Mouse (Mus musculus): ENCODE results near the gene Reep1.

Reep1 gene

DNA sequence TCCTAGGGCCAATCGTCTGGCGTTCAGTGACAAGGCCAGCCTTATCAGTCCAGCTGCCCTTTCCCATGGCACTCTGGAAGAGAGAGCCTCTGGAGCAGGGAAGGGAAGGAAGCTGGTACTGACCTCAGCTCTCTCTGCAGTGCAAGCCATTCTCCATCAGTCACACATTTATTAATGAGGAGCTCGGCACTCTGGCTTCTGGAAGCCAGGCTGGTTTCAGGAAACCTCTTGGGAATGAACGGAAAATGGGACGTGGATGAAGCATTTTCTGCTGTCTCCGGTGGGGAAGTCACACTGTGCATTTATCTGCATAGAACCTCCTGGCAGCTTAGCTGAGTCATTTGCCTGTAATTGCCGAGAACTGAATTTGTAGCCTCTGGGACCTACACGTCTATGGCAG lies 29.8 kb downstream of the Reep1 start:
- no peak for DNase-seq (ENCODE audit: low spot score in 2 of 2)

- DNase-seq (ENCODE audit: low spot score in 2 of 2), result no peak
Measured at GRCm38 (mm10) chr6:71738611-71739010, 31.2 kb downstream of the Reep1 start.

DNA sequence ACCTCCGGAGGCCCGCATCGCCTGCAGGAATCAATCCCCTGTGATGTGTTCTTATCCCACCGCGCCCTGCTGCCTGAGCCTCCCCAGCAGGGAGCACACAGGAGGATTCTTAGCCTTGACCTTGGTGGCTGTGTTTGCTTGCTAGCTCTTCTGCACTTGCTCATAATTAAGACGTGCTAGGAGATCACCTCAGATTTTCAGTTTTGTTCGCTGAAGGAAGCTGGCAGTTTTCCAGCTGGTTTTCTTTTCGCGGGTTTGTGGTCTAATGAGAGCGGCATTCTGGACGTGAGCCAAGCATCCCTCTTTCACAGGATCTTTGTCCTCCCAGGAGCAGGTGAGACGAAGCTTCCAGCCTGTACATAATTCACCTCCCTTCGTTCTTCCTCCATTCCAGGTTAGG lies 33.6 kb downstream of the Reep1 start:
- DNase-seq (ENCODE audit: low spot score in 2 of 2), result no peak

GRCm38 (mm10) chr6:71741998-71742636 lies 34.8 kb downstream of the Reep1 start:
- no peak for DNase-seq (ENCODE audit: low spot score in 2 of 2)

DNA sequence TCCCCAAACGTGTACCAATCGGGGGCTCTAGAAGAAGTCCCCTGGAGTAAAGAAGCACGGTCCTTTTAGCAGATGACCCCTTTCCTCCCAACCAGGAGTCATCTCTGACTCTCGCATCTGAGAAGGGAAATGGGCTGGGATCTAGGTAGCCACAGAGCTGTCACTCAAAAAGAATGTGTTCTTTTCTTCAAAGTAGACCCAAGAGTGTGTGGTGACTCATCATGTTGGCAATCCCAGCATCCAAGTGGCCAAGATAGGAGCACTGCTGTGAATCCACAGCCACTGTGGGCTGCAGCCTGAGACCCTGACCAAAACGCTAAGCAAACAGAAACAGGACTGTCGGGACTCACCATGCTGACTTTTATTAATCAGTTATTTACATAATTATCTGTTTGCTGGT lies 37.6 kb downstream of the Reep1 start:
- no peak for DNase-seq (ENCODE audit: low spot score in 2 of 2)

DNA sequence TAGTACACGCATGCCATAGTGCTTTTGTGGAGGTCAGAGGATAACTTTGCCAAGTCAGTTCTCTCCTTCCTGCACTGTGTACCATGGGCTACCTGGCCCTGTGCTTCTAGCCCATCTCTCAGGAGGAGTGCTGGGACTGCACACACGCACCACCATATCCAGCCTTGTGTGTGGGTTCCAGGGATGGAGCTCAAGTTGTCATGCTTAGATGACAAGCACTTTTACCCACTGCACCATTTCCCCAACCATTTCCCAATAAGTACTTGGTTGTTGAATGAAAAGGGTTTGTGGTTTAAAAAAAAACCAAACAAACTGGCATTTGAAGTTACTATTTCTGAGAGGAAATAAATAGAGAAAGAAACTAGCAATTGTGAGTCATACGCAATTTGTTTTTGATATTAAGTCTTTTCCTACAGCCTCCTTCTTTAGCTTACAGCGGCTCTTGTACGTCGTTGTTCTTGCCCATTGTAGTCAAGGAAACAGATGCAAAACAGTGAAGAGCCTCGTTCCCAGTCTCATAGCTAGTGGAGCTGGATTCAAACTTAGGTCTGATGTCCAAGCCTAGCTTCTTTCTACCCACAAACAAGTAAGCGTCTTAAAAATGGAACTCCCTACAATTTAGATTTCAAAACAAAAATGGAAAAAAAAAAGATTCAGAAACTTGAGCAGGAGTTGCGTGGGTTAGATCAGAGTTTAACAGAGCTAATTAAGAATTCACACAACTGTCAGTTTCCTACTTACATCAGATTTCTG lies 38.3 kb downstream of the Reep1 start:
- DNase-seq (ENCODE audit: low spot score in 2 of 2), result peak in 1 of 2 experiments; percentile 48

DNA sequence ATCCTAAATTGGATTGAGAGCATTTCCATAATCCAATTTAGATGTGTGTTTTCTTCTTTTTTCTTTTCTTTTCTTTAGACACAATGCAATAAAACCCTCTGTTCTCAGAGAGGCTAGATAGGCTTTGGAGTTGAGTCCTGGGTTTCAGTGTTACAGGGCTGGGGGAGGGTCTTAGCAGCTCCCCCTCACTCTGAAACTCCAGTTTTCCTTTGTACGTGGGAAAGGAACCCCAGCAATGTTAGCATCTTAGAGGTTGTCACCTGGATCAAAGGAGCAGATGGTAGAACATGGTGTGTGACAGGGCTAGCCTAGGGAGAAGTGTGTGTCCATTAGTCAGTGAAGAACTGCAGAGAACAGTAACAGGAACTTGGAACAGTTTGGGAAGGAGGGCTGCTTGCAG lies 38.9 kb downstream of the Reep1 start:
- DNase-seq (ENCODE audit: low spot score in 2 of 2), result no peak

- no peak for DNase-seq (ENCODE audit: low spot score in 2 of 2)
Measured at GRCm38 (mm10) chr6:71746846-71747245, 39.5 kb downstream of the Reep1 start.

DNA sequence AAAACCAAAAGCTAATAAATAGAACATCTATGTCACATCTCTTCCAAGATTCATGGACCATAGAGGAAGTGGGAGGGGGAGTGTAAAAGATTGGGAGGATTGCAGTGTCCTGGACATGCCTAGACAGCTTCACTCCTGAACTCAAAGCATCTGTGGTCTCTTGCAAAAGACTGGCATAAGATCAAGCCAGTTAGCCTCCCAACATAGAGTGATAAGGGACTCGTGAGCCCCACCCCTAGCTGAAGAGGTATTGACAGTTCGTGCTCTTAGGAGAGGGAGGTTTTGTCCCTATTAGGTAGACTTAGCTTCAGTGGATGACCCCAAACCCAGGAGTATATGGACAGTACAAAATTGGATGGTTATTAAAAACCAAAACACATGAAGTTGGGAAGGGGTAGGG lies 44.2 kb downstream of the Reep1 start:
- no peak for DNase-seq (ENCODE audit: low spot score in 2 of 2)

DNA sequence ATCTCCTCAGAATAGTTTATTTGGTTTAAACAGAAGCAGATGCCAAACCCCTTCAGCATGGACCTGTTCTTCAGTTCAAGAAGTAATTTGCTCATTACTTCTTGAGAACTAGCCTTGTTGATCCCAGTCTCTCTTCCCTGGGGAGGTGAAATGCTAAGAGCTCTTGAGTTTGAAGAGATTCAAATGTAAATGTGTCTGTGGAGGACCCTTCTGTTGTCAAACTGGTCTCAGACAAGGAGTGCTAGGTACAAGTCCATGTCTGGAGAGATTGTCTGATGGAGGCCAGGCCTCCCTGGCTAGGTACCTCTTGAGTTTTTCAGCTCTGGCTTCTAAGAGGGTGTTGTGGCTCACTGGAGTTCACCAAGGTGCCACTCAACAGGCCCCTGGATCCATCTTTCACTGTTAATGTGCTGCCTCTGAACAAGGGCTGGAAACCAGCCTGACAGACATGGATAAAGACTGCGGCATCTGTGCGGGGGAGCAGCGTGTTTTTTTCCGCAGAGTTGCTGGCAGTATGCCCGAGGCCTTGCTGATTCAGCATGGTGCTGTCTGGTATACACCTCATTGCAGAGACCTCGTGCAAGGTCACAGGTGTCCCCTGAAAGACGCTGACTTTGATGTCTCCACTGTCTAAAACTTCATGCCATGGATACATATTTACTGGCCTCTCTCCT lies 45.6 kb downstream of the Reep1 start:
- DNase-seq (ENCODE audit: low spot score in 2 of 2), result peak; percentile 72 to 84

- peak; percentile 57 to 61 for DNase-seq (ENCODE audit: low spot score in 2 of 2)
Measured at GRCm38 (mm10) chr6:71757039-71757894, 49.9 kb downstream of the Reep1 start.

DNA sequence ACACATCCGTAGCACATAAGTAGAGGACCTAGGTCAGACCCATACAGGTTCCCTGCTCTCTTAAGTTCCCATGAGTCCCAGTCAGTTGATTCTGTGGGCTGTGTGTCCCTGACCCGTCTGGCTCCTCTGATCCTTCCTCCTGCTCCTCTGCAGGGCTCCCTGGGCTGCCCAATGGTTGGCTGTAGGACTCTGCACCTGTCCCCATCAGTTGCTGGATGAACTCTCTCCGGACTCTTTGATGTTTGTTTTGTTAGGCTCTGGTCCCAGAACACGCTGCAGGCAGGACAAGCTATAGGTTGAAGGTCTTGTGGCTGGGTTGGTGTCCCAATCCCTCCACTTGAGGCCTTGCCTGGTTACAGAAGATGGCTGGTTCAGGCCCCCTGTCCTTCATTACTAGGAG lies 51.4 kb downstream of the Reep1 start:
- no peak for DNase-seq (ENCODE audit: low spot score in 2 of 2)

GRCm38 (mm10) chr6:71760073-71760472 lies 52.7 kb downstream of the Reep1 start:
- DNase-seq (ENCODE audit: low spot score in 2 of 2), result no peak

GRCm38 (mm10) chr6:71767761-71768160 lies 60.4 kb downstream of the Reep1 start:
- DNase-seq (ENCODE audit: low spot score in 2 of 2), result no peak

GRCm38 (mm10) chr6:71769901-71770690 lies 62.7 kb downstream of the Reep1 start:
- DNase-seq (ENCODE audit: low spot score in 2 of 2), result no peak

- no peak for DNase-seq (ENCODE audit: low spot score in 2 of 2)
Measured at GRCm38 (mm10) chr6:71770856-71771255, 63.5 kb downstream of the Reep1 start.

GRCm38 (mm10) chr6:71771282-71771681 lies 63.9 kb downstream of the Reep1 start:
- no peak for DNase-seq (ENCODE audit: low spot score in 2 of 2)

DNA sequence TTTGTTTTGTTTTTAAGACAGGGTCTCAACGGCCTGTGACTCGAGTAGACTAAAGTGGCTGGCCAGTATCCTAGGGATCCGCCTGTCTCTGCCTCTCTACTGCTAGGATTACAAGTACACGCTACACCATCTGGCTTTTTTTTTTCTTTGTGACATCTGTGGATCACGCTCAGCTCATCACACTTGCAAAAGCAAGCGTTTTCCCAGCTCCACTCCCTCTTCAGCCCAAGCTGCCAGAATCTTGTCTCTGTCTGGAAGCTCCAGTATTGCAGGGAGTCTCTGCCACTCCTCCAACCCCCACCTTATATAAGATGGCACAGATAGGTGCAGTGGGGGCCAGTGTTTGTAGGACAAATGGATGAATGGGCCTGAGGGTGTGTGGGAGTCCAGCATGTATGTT lies 64.8 kb downstream of the Reep1 start:
- DNase-seq (ENCODE audit: low spot score in 2 of 2), result peak; percentile 76 to 86

DNA sequence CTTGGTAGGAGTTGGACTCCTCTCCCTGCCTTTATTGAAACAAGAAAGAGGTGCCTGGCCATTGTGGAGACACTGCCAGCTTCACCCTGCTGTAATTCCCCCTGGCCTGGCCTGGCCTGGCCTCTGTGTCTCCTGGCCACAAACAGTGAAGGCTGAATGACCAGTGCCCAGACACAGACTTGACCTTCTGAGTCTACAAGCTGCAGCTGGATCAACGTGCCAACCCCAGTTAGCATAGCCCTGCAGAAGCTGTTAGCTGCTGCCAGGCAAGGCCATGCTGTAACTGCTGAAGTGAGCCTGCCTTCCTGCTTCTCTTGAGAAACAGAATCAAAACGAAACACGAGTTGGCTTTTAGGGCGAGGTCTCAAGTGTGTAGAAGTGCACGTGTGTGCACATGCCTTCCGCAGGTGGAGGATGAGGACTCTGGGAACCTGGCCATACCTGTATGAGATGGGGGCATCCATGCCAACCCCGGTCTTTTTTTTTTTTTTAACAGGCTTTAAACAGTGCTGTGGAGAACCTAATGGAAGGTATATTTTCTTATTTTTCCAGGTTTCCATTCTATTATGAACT lies 65.4 kb downstream of the Reep1 start:
- DNase-seq (ENCODE audit: low spot score in 2 of 2), result no peak

- DNase-seq (ENCODE audit: low spot score in 2 of 2), result no peak
Measured at GRCm38 (mm10) chr6:71778016-71778415, 70.7 kb downstream of the Reep1 start.

- DNase-seq (ENCODE audit: low spot score in 2 of 2), result no peak
Measured at GRCm38 (mm10) chr6:71779831-71780230, 72.5 kb downstream of the Reep1 start.

All from frontal cortex, postnatal 36 days (tissue).